Mouse (Mus musculus) v-Abl transformed pro-B cells (cell line): Measurements from ENCODE around the gene Sprn.

Experiments
- in situ Hi-C, 2 experiments: fragments of 400-800 bp; cut with MboI; formaldehyde crosslinking; loops; one replicate each; pipeline ENCODE4 v1.15.1; 2025; ENCODE audit not compliant: unreplicated experiment in 2 of 2

Gene Sprn

DNA sequence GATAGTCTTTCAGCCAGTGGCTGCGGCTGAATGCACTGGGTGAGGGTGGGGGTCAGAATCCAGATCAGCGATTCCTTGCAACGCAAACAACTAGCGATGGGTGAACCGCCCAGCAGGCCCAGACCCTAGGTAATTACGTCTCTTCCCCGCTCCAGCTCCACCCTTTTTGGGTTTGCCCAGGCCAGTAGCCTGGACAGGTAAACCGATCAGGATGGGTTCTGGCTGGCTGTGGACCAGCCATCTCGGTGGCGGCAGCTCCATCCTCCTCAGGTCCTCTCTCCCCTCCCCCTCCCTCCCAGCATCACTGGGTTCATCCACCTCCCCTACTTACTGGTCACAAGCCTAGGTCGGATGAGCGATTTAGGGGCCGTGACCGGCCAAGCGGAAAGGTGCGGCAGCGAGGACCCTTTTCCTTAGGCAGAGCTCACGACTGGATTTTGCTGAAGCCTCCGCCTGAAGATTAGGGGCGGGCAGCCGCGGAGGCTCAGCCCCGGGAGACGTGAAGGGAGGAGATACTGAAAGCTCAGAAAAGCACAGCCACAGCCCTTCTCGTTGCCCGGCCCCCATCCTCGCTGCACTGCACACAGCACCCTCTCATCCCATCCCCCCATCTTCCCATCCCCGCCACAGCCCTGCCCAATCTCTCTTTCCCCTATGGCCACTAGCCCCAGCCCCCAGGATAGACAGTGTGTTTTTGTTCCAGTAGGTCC lies at the start of gene Sprn:
TSS of gene Sprn (minus strand) at position 660 of the 710 bp plus-strand sequence.
- in situ Hi-C loops: loop anchor here (10.0 to 25.0 kb wide), 2 partner anchors 180 to 633 kb away; partner anchors contain the start of genes 6430531B16Rik (in 1 of the 2) and Syce1 (in 1 of the 2)

GRCm38 (mm10) chr7:140201090-140201489 lies 46.4 kb upstream of the Sprn start:
- in situ Hi-C loops: no loop called here

- in situ Hi-C loops: no loop called here
These were observed 41.3 kb upstream of the Sprn start for GRCm38 (mm10) chr7:140196002-140196401.

DNA sequence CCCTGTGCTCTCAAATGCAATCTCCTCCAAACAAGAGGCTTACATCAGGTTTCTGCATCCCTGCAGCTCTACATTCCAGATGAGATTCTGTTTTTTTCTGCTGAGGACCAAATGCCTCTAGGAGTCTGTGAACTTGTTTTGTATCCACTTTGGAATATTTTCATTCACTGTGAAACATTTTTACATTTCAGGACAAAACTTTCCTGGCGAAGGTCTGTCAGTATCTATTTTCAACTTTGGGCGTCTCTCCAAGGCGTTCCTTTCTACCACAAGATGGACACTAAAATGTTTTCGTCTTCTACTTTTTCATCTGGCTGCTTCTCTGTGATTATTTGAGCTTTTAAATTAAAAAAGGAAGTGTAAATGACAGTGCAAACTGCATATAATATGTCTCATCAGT lies 39.4 kb upstream of the Sprn start:
- in situ Hi-C loops: no loop called here

- in situ Hi-C loops: no loop called here
These were observed 38.2 kb upstream of the Sprn start for GRCm38 (mm10) chr7:140192851-140193250.

DNA sequence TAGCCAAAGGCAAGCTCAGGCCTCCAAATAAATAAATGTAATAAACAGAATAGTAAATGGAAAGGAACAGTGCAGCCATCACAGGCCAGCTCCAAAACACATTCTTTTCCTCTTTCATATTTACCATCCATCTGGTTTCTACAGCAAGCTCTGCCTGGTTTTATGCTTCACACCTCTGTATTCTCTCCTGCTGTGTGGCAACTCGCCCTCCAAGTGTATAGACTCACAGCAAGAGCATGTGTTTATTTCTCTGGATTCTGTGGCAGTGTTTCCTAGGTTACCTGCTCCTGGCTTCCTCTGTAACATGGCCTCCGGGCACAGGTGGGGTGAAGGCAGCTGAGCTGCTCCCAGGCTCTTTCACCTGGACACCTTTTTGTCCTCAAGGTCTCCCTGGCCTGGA lies 37.8 kb upstream of the Sprn start:
- in situ Hi-C loops: no loop called here

GRCm38 (mm10) chr7:140190435-140190834 lies 35.8 kb upstream of the Sprn start:
- in situ Hi-C loops: no loop called here

- in situ Hi-C loops: no loop called here
These were observed 34.0 kb upstream of the Sprn start for GRCm38 (mm10) chr7:140188391-140189328.

GRCm38 (mm10) chr7:140187721-140188390 lies 33.2 kb upstream of the Sprn start:
- in situ Hi-C loops: no loop called here

DNA sequence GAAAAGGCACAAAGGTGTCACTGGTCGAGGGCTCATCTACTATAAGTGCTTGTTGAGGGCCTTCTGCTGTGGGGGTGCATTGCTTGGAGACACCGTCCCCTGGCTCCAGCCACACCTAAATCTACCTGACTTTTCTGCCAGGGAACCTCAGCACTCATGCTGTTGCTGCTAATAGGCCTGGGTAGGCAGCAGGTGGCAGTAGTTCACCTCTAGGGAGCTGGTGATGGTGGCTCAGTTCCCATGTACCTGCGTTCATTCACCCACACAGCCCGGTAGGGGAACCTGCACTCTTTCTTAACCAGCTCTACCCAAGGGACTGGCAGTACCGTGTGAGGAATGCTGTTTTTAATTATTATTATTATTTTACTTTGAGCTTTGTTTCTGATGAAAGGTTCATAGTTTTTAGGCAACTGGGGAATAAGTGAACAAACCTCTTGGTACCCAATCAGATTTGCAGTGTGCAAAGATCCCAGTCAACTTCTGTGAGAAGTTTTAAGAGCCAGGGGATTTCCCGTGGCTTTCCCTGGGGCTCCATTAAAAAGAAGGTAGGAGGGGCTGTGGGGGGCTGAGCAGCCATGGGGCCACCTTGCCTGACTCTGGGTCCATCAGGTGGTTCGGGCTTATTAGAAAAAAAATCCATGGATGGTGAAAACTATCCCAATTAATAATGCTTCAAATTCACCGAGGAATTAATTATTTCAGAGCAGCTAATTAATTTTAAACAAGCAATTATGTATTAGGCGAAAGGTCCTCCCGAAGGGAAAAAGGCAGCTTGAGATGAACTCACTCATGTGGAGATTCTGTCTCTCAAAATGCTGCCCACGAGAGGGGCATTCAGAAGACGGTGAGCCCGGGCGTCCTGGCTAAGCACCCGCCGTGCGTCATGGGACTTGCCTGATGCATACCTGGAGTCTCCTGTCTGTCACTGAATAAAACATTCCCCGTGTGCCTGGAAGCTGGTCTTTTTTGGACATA lies 32.3 kb upstream of the Sprn start:
- in situ Hi-C loops: no loop called here

DNA sequence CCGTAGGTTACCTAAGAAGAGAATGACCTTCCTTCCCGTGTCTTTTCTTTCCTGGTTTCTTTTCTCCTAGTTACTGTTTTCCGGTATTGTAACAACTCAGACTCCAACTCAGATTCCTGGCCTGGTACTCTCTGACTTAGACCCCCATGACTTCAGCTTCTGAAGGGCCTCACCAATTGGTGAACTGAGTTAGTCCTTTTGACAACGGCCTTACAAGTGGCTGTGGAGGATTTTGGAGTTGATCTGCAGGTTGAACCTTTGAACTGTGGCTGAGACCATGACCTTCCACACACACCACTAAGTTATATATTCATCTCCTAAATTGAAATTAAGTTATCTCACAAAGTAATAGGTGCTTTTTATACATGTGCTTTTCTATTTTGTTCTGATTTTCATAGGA lies 29.5 kb upstream of the Sprn start:
- in situ Hi-C loops: no loop called here

GRCm38 (mm10) chr7:140180692-140181091 lies 26.0 kb upstream of the Sprn start:
- in situ Hi-C loops: no loop called here

DNA sequence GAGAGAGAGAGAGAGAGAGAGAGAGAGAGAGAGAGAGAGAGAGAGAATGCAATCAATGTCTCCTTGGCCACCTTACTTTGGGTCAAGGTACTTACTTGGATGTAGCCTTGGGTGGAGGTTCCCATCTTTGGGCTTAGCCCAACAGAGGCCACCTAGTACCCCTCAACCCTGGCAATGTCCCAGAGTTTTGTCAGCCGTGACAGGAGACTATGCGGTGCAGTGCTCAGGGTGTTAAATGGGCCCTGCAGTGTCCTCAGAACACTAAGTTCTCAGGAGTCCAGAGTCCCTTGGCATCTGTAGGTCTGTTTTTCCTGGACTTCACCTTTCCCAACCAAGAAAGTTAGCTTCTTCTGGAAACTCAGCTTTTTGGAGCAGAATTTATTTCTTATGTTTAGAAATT lies 24.5 kb upstream of the Sprn start:
- in situ Hi-C loops: no loop called here

GRCm38 (mm10) chr7:140172936-140173335 lies 18.3 kb upstream of the Sprn start, which contains the start of gene Olfr523:
Olfr523 (plus strand) TSS chr7:140173217.
- in situ Hi-C loops: loop anchor here in 1 of 2 experiments (25.0 kb wide), 1 partner anchor 614 kb away; the partner anchor contains the start of gene Syce1

- in situ Hi-C loops: loop anchor here in 1 of 2 experiments (25.0 kb wide), 1 partner anchor 616 kb away; the partner anchor contains the start of gene Syce1
These were observed 16.2 kb upstream of the Sprn start for GRCm38 (mm10) chr7:140170863-140171262.

DNA sequence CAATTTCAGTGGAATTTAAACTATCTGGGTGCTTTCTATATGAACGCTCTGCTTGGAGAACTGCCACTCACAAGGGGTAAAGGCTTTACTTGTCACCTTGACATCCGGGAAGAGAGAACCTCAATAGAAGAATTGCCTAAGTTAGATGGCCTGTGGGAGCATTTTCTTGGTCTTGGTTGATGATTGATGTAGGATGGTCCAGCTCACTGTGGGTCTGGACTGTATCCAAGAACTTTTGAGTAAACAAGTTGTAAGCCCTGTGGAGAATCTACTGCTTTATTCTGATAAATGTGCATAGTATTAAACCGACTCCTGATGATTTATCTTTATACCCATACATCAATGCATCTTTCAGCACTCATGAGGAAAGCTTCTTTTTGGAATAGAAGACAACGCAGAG lies 14.7 kb upstream of the Sprn start:
- in situ Hi-C loops: loop anchor here in 1 of 2 experiments (25.0 kb wide), 1 partner anchor 618 kb away; the partner anchor contains the start of gene Syce1

GRCm38 (mm10) chr7:140167950-140168349 lies 13.3 kb upstream of the Sprn start:
- in situ Hi-C loops: loop anchor here in 1 of 2 experiments (25.0 kb wide), 1 partner anchor 619 kb away; the partner anchor contains the start of gene Syce1

GRCm38 (mm10) chr7:140164664-140165063 lies 10.0 kb upstream of the Sprn start, which contains the start of gene Olfr522:
Olfr522 (minus strand) TSS chr7:140164764.
- in situ Hi-C loops: loop anchor here in 1 of 2 experiments (25.0 kb wide), 1 partner anchor 623 kb away; the partner anchor contains the start of gene Syce1

DNA sequence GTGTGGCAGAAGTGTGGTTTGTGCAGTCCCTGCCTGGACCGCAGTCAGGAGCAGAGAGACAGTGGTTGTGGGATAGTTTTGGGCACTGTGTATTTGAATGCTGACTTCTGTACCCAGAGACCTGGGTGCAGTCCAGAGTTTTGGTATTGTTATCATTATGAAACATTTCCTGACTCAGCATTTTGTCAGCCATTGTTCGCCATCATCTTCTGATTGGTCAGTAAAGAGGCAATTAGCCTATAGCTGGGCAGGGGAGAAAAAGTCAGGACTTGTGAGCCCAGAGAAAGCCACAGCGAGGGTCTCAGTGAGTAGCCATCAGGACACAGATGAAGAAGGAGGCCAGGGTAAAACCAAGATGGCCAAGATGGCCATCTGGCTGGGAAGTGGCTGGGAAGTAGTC lies 5.7 kb upstream of the Sprn start:
- in situ Hi-C loops: loop anchor here in 1 of 2 experiments (25.0 kb wide), 1 partner anchor 627 kb away; the partner anchor contains the start of gene Syce1
